ENCODE assay signal across 1 mouse cellular context in genomic region chr15:102408558-102409130, GRCm38 (mm10).
TF ChIP-seq lines count a peak whose summit lies in the region.

No protein-coding gene starts in this region.

TF ChIP-seq in CH12.LX, 34 proteins besides CTCF, POLR2A, EP300 and RAD21:
- TF ChIP-seq TCF12 (IDR thresholded peaks at IDR 0.05; ENCODE audit: low read depth, low read length) = no peak
- TF ChIP-seq JUND (conservative IDR thresholded peaks at IDR 0.05; ENCODE audit: low read depth, low read length) = no peak
- TF ChIP-seq ETS1 (conservative IDR thresholded peaks at IDR 0.05; ENCODE audit: low read depth, low read length) = no peak
- no peak for TF ChIP-seq CHD1 (IDR thresholded peaks at IDR 0.05; ENCODE audit: low read depth, low read length)
- no peak for TF ChIP-seq MEF2A (IDR thresholded peaks at IDR 0.05; ENCODE audit: borderline replicate concordance, low read depth, low read length)
- TF ChIP-seq KAT2A (IDR thresholded peaks at IDR 0.05; ENCODE audit: insufficient replicate concordance, low read length) = no peak
- no peak for TF ChIP-seq POLR2AphosphoS2 (IDR thresholded peaks at IDR 0.05; ENCODE audit: low read depth, low read length)
- TF ChIP-seq TBP (conservative IDR thresholded peaks at IDR 0.05; ENCODE audit: low read depth, low read length) = no peak
- TF ChIP-seq ZKSCAN1 (IDR thresholded peaks at IDR 0.05; ENCODE audit: borderline replicate concordance, low read depth, low read length) = no peak
- no peak for TF ChIP-seq MAZ (IDR thresholded peaks at IDR 0.05; ENCODE audit: low read depth, low read length)
- no peak for TF ChIP-seq PAX5 (IDR thresholded peaks at IDR 0.05; ENCODE audit: low read length)
- TF ChIP-seq CHD2 (IDR thresholded peaks at IDR 0.05; ENCODE audit: low read length) = no peak
- no peak for TF ChIP-seq MXI1 (IDR thresholded peaks at IDR 0.05; ENCODE audit: low read depth, low read length)
